Mouse (Mus musculus): ENCODE measurements around the gene Nkain4.

Gene Nkain4

DNA sequence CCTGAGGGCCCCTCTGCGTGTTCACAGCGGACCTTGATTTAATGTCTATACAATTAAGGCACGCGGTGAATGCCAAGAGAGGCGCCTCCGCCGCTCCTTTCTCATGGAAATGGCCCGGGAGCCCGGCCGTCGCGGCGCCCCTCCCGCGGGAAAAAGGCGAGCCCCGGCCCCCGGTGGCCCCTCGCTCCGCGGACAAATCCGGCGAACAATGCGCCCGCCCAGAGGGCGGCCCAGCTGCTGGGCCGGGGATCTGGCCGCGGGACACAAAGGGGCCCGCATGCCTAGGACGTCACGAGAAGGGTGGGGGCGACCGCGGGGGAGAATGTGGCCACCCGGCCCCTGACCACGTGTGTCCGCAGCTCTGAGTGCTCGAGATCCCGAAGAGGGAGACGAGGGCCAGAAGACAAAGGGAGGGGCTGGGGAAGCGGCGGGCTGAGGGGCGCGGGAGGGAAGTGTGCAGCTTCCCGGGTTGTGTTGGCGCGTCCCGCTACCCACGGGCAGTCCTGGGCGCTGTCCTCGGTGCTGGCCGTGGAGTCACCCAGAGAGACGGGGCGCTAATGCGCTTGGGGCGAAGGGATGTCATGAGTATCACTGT, 60.4 kb downstream of the Nkain4 start:
- DNase-seq (ENCODE audit: low spot score) = no peak

DNA sequence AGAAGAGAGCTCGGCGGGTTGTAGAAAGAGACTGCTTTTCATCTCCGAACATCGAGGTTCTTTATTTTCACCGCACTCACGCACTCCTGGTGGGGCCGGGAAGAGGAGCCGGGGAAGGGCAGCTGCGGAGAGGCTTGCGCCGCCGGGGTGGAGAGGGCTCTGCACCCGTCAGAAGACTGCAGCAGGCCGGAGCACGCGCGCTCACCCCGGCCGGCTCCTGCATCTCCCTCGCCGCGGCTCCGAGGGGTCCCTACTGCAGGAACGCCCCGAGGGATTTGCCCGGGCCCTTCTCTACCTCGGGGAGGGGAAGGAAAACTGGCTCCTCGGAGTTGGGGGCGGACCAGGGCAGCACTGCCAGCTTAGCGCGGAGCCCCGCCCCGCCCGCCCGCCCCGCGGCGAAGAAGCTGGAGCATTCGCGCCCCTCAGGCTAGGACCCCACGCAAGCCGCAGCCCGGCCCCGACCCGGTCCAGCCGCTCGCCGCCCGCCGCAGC, 60.9 kb downstream of the Nkain4 start:
- no peak for DNase-seq (ENCODE audit: low spot score)

DNA sequence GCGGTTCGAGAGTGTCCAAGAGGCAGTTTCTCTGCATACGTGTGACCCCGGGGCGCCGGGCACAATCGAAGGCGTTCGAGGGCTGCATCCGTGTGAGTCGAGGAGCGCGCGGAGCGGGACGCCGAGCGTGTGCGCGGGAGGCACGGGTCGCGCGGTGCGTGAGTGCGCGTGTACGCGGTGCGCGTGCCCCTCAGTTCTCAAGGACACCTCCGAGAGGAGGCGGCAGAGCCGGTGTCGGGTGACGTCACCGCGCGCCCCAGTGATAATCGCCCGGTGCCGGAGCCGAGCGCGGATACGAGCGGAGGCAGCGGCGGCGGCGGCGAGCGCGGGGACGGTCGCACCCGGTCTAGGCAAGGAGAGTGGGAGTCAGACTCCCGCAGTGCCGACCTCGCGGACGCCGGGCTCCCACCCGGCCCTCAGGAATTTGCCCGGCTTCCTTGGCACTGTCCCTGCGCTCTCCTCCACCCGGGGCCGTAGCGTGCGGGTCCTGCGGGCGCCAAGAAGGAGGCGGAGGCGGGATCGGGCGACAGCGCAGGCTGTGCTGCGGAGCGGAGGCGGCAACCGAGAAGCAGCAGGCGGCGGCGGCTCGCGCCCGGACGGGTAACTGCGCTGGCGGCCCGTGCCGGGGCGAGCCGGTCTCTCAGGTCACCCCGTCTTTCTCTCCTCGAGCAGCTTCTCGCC, 61.5 kb downstream of the Nkain4 start:
- DNase-seq (ENCODE audit: low spot score) = peak; percentile 67

- no peak for DNase-seq (ENCODE audit: low spot score)
These were observed 62.6 kb downstream of the Nkain4 start for GRCm38 (mm10) chr2:180891835-180892323.

- DNase-seq (ENCODE audit: low spot score) = peak; percentile 22
These were observed 63.2 kb downstream of the Nkain4 start for GRCm38 (mm10) chr2:180891075-180891834.

DNA sequence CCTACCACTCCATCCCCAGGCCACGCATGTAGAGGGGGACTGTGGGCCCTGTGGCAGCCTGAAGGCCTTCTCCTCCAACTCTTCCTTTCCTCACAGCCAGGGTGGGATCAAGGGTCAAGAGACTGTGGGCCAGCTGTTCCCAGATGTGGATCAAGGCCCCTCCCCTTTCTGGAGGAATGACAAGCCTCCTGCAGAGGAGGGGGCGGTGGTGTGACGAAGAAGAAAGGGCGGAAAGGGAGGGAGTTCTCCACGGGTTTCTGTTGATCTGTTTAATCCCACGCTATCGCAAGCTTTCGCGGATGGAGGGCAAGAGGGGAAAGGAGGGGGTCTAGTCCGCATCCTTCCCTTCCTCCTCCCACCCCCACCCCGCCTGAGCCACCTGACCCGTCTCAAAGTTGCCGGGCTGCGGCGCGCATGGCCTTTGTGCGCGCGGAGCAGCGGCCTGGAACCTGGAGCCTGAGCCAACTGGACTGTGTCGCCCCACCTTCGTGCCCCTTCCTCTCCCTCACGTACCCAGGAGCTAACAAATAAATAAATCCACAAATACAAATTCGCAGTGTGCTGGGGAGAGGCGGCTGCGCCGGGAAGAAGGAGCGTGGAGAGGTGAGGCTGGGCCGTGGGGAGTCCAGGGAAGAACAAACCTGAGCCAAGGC, 64.0 kb downstream of the Nkain4 start:
- no peak for DNase-seq (ENCODE audit: low spot score)

- DNase-seq (ENCODE audit: low spot score) = no peak
These were observed 64.6 kb downstream of the Nkain4 start for GRCm38 (mm10) chr2:180889921-180890280.

- no peak for DNase-seq (ENCODE audit: low spot score)
These were observed 65.1 kb downstream of the Nkain4 start for GRCm38 (mm10) chr2:180889271-180889920.

DNA sequence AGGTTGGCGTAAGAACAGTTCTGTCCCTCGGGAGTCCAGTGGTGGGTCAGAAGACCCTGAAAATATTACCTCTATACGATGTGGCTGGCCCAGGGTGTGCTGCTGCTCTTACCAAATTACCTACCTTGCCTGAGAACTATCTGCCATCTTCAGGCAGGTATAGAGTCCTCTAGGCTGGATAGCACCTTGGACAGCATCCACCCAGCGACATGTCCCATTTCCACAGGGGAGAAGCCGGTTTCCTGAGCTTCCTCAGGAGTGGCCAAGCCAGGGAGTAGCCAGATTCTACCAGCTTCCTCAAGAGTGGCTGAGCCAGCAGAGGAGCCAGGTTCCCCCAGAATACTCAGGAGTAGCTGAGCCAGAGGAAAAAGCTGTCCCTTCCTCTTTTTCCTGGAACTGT, 69.2 kb downstream of the Nkain4 start:
- no peak for DNase-seq (ENCODE audit: low spot score)

Data from layer of hippocampus, adult 9-10 months (tissue).